Comparison of ENCODE assay signal across 8 mouse cellular contexts in genomic region chr4:102569950-102570765, GRCm38 (mm10).
DNase-seq lines count a peak whose midpoint lies in the region; ATAC-seq lines count a peak whose summit lies in the region.

No protein-coding gene starts in this region.

- H3K9ac ChIP-seq in embryonic facial prominence, embryonic 13.5 days: peak overlapping the region; percentile 77
- peak overlapping the region; percentile 82 for H3K9ac ChIP-seq in heart, embryonic 12.5 days
- H3K9ac ChIP-seq in kidney, embryonic 14.5 days (ENCODE audit: low read depth, low read length): peak overlapping the region; percentile 58

- H3K4me1 ChIP-seq in embryonic facial prominence, embryonic 13.5 days: peaks cover 37% of the 10 kb centered on the region
- peaks cover 54% of the 10 kb centered on the region for H3K4me1 ChIP-seq in heart, embryonic 12.5 days (replicated peaks)
- peaks cover 16% of the 10 kb centered on the region; the same call in 1 of the 2 replicates for H3K4me1 ChIP-seq in kidney, embryonic 14.5 days (ENCODE audit: control insufficient read depth, insufficient read depth, low read length)

- peak overlapping the region; percentile 91 for H3K4me2 ChIP-seq in embryonic facial prominence, embryonic 13.5 days
- H3K4me2 ChIP-seq in heart, embryonic 12.5 days: peak overlapping the region; percentile 85
- peak overlapping the region; percentile 86 for H3K4me2 ChIP-seq in kidney, embryonic 14.5 days (replicated peaks; ENCODE audit: low read depth, low read length)

- no peaks in the 10 kb centered on the region for H3K36me3 ChIP-seq in embryonic facial prominence, embryonic 13.5 days
- H3K36me3 ChIP-seq in heart, embryonic 12.5 days: 0 out of 2 replicates have a peak, but pooled peaks cover 4% of the 10 kb centered on the region
- H3K36me3 ChIP-seq in kidney, embryonic 14.5 days (ENCODE audit: control insufficient read depth, insufficient read depth, low read length): no peaks in the 10 kb centered on the region

- WGBS in embryonic facial prominence, embryonic 13.5 days: under 1% methylated on average over 20 of the region's 20 CpGs
- under 1% methylated on average over 20 of the region's 20 CpGs for WGBS in heart, embryonic 12.5 days
- under 1% methylated on average over 20 of the region's 20 CpGs for WGBS in kidney, embryonic 14.5 days

- no peaks in the 10 kb centered on the region for H3K27me3 ChIP-seq in embryonic facial prominence, embryonic 13.5 days
- H3K27me3 ChIP-seq in heart, embryonic 12.5 days (replicated peaks): no peaks in the 10 kb centered on the region
- H3K27me3 ChIP-seq in kidney, embryonic 14.5 days (ENCODE audit: control insufficient read depth, insufficient read depth, low read length): no peaks in the 10 kb centered on the region

- peak overlapping the region; percentile 87 for H3K27ac ChIP-seq in embryonic facial prominence, embryonic 13.5 days
- H3K27ac ChIP-seq in heart, embryonic 12.5 days (ENCODE audit: poor library complexity, severe bottlenecking): peak overlapping the region; percentile 90
- peak overlapping the region; percentile 75 for H3K27ac ChIP-seq in kidney, embryonic 14.5 days (ENCODE audit: low read depth, low read length)

- H3K9me3 ChIP-seq in embryonic facial prominence, embryonic 13.5 days: no peaks in the 10 kb centered on the region
- H3K9me3 ChIP-seq in heart, embryonic 12.5 days (replicated peaks): no peaks in the 10 kb centered on the region
- H3K9me3 ChIP-seq in kidney, embryonic 14.5 days (ENCODE audit: control insufficient read depth, low read length): no peaks in the 10 kb centered on the region

- ATAC-seq in embryonic facial prominence, embryonic 13.5 days (ENCODE audit: insufficient number of reproducible peaks, insufficient read depth, low FRiP score, low TSS enrichment, low read depth): peak; percentile 54; the same call in 1 of the 2 replicates
- peak; percentile 62 for ATAC-seq in heart, embryonic 12.5 days (ENCODE audit: insufficient number of reproducible peaks, low FRiP score)
- ATAC-seq in kidney, embryonic 14.5 days (ENCODE audit: low FRiP score, low TSS enrichment): peak; percentile 73

- peak; percentile 78 for DNase-seq in CD4-positive helper T cell, adult 2 months (ENCODE audit: low read depth, low spot score)
- DNase-seq in adrenal gland, adult 8-10 months: peak; percentile 34
- peak; percentile 76 for DNase-seq in lung, postnatal 14 days
- DNase-seq in ovary, postnatal 10 days (ENCODE audit: low spot score): peak; percentile 23
- DNase-seq in yolk sac, embryonic 10.5 days (ENCODE audit: low spot score): peak; percentile 71

- H3K4me3 ChIP-seq in embryonic facial prominence, embryonic 13.5 days: peak overlapping the region; percentile 55
- peak overlapping the region; percentile 61 for H3K4me3 ChIP-seq in heart, embryonic 12.5 days
- H3K4me3 ChIP-seq in kidney, embryonic 14.5 days (ENCODE audit: low read length): peak overlapping the region; percentile 50

Comparison
In these comparisons a context has a peak if more than half of its experiments do, and no peak if none do; other contexts are left out.
1. Peak in every context shown above with its lines: DNase-seq, ATAC-seq, H3K4me3 ChIP-seq and H3K27ac ChIP-seq.
2. DNase-seq: peak in every context shown above with its lines; median percentile 78 in CD4-positive helper T cell, adult 2 months; 76 in lung, postnatal 14 days; 71 in yolk sac, embryonic 10.5 days; 34 in adrenal gland, adult 8-10 months; 23 in ovary, postnatal 10 days.